Mouse (Mus musculus) CH12.LX (cell line): ENCODE data around the gene Zfp219.

Experiments used
- CHD2 ChIP-seq: IDR thresholded peaks from 2 replicates; pipeline ENCODE4 v1.6.1; 2011; ENCODE audit warnings: low read length, improper control_type of control experiment
- CTCF ChIP-seq, 2 experiments: IDR thresholded peaks in 1 of 2; conservative IDR thresholded peaks in 1 of 2; 2 replicates each; pipeline ENCODE4 v1.5.1; 2011 to 2012; ENCODE audit warnings: low read depth in 2 of 2, low read length in 2 of 2, improper control_type of control experiment in 1 of 2, inconsistent platforms in 1 of 2, mild to moderate bottlenecking in 1 of 2, moderate library complexity in 1 of 2
- NRF1 ChIP-seq: IDR thresholded peaks from 2 replicates; pipeline ENCODE4 v1.6.1; 2014; ENCODE audit warnings: low read depth, mild to moderate bottlenecking, inconsistent platforms, low read length, improper control_type of control experiment, moderate library complexity
- POLR2A ChIP-seq: IDR thresholded peaks from 2 replicates; pipeline ENCODE4 v1.6.1; 2011; ENCODE audit warnings: low read depth, mild to moderate bottlenecking, improper control_type of control experiment, low read length
- POLR2AphosphoS2 ChIP-seq: IDR thresholded peaks from 2 replicates; pipeline ENCODE4 v1.6.1; 2011; ENCODE audit warnings: low read depth, low read length, improper control_type of control experiment
- SIN3A ChIP-seq: IDR thresholded peaks from 2 replicates; pipeline ENCODE4 v1.6.1; 2012; ENCODE audit warnings: low read length, improper control_type of control experiment, inconsistent platforms
- TBP ChIP-seq: conservative IDR thresholded peaks from 2 replicates; pipeline ENCODE4 v1.6.1; 2011; ENCODE audit warnings: low read depth, low read length, improper control_type of control experiment
- UBTF ChIP-seq: IDR thresholded peaks from 2 replicates; pipeline ENCODE4 v1.6.1; 2012; ENCODE audit warnings: low read depth, mild to moderate bottlenecking, inconsistent platforms, low read length, improper control_type of control experiment, moderate library complexity
- USF1 ChIP-seq: IDR thresholded peaks from 2 replicates; pipeline ENCODE4 v1.6.1; 2014; ENCODE audit warnings: low read depth, mild to moderate bottlenecking, inconsistent platforms, low read length, improper control_type of control experiment
- ZC3H11A ChIP-seq: IDR thresholded peaks from 2 replicates; pipeline ENCODE4 v1.6.1; 2012; ENCODE audit warnings: low read depth, mild to moderate bottlenecking, inconsistent platforms, low read length, improper control_type of control experiment
- ZKSCAN1 ChIP-seq: IDR thresholded peaks from 2 replicates; pipeline ENCODE4 v1.6.1; 2012; ENCODE audit warnings: low read depth, inconsistent platforms, low read length, improper control_type of control experiment, borderline replicate concordance

DNA sequence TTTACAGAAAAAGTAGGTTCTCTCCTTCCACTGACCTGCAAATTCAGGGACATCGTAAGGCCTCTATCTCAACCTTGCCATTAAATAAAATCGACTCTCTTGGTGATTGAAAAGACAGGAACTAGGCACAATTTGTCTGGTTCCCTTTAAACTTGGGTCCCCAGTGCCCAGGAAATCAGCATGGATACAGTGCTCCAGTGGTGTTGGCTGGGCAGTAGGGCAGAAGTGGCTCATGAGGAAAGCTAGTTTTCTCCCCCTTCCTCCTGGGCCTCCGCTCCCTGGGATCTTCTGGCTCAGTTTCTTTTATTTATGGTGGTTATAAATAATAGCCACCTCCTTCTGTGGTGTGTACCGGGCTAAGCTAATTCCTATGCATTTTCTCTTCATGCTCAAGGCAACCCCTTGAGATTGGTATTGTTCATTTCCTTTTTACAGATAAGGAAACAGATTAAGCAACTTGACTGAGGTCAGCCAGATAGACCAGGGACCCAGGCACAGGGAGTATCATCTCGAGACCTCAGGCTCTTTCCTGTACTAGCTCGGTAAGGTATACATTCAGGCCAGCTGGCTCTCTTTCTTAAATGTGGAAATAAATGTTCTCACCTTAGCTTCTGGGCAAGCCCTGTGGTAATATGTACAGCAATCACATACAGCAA lies 5.0 kb downstream of the Zfp219 start, which contains the start of gene Tmem253:
- TF ChIP-seq TBP = no peak
- TF ChIP-seq POLR2AphosphoS2 = no peak
- no peak for TF ChIP-seq NRF1
- TF ChIP-seq USF1 = no peak
- no peak for TF ChIP-seq CTCF (conservative IDR thresholded peaks at IDR 0.05 in 1 of 2, IDR thresholded peaks at IDR 0.05 in 1 of 2; ENCODE audit: low read depth in 2 of 2, low read length in 2 of 2)
- no peak for TF ChIP-seq POLR2A
- TF ChIP-seq ZC3H11A = no peak
- no peak for TF ChIP-seq CHD2
- TF ChIP-seq UBTF = no peak
- TF ChIP-seq SIN3A = no peak
- no peak for TF ChIP-seq ZKSCAN1
